ENCODE assay signal across 15 mouse cellular contexts in genomic region chr13:60621411-60621965, GRCm38 (mm10). TPM values are rescaled to one million over a fixed set of nuclear protein-coding genes. Genes with fewer than 3 reads are reported as not detected.
DNase-seq lines count a peak whose midpoint lies in the region; ATAC-seq and TF ChIP-seq lines count a peak whose summit lies in the region.
"Had no signal": no experiment of that assay in that cellular context is flagged by ENCODE, and none has a peak within 500 bp of the region (broad histone marks: within the 10 kb centered on the region; RNA-seq: fewer than 3 reads in every experiment).

No protein-coding gene starts in this region.

- no peaks in the 10 kb centered on the region for H3K36me3 ChIP-seq in hindbrain, postnatal 0 days (ENCODE audit: insufficient read depth, low read length)
- no peaks in the 10 kb centered on the region for H3K36me3 ChIP-seq in hindbrain, embryonic 12.5 days
- no peaks in the 10 kb centered on the region for H3K36me3 ChIP-seq in limb, embryonic 12.5 days
- H3K36me3 ChIP-seq in limb, embryonic 10.5 days = no peaks in the 10 kb centered on the region

- DNase-seq in cerebellum, adult 9-10 months = peak; percentile 7
- DNase-seq in cerebellum, adult 8-10 months = no peak
- DNase-seq in hindbrain, postnatal 0 days (ENCODE audit: low spot score) = peak; percentile 36
- no peak for DNase-seq in limb, embryonic 10.5 days (ENCODE audit: low spot score)
- peak; percentile 11 to 12 for DNase-seq in cerebellum, postnatal 36 days
- DNase-seq: adrenal gland, postnatal 25 days; gastrocnemius, adult 2 months; heart, adult 2 months; heart, postnatal 4 days; lung, postnatal 10 days; thymus, adult 18-20 months had no signal

- no peak for TF ChIP-seq CTCF in hindbrain, postnatal 0 days (IDR thresholded peaks at IDR 0.05; ENCODE audit: low read depth)

- H3K4me2 ChIP-seq in hindbrain, postnatal 0 days (ENCODE audit: low read depth, low read length) = no peak overlapping the region
- H3K4me2 ChIP-seq in hindbrain, embryonic 12.5 days (replicated peaks) = no peak overlapping the region
- no peak overlapping the region for H3K4me2 ChIP-seq in limb, embryonic 12.5 days

- peak; percentile 52; the same call in 1 of the 2 replicates for ATAC-seq in hindbrain, postnatal 0 days
- ATAC-seq in hindbrain, embryonic 12.5 days (ENCODE audit: low FRiP score) = no peak
- no peak for ATAC-seq in limb, embryonic 12.5 days (ENCODE audit: insufficient number of reproducible peaks, insufficient read depth, low FRiP score, low TSS enrichment, low read depth)
- ATAC-seq in granulocyte monocyte progenitor cell, adult 5-6 weeks (replicated peaks; ENCODE audit: poor library complexity, severe bottlenecking) = no peak
- ATAC-seq: activated CD4-positive, CD25-positive, alpha-beta regulatory T cell, adult 4 months had no signal

- 31% methylated on average over 4 of the region's 4 CpGs for WGBS in hindbrain, postnatal 0 days
- 54% methylated on average over 4 of the region's 4 CpGs for WGBS in hindbrain, embryonic 12.5 days
- WGBS in limb, embryonic 12.5 days = 21% methylated on average over 4 of the region's 4 CpGs
- WGBS in limb, embryonic 10.5 days = 33% methylated on average over 4 of the region's 4 CpGs

- H3K4me1 ChIP-seq in hindbrain, postnatal 0 days (ENCODE audit: insufficient read depth, low read length) = peaks cover 3% of the 10 kb centered on the region; the same call in 1 of the 2 replicates
- peaks cover 22% of the 10 kb centered on the region for H3K4me1 ChIP-seq in hindbrain, embryonic 12.5 days
- peaks cover 52% of the 10 kb centered on the region for H3K4me1 ChIP-seq in limb, embryonic 12.5 days (replicated peaks)
- H3K4me1 ChIP-seq in limb, embryonic 10.5 days = peaks cover 52% of the 10 kb centered on the region

- no peaks in the 10 kb centered on the region for H3K9me3 ChIP-seq in hindbrain, postnatal 0 days (ENCODE audit: low read length)
- H3K9me3 ChIP-seq in hindbrain, embryonic 12.5 days (replicated peaks) = no peaks in the 10 kb centered on the region
- no peaks in the 10 kb centered on the region for H3K9me3 ChIP-seq in limb, embryonic 12.5 days
- H3K9me3 ChIP-seq in limb, embryonic 10.5 days (replicated peaks) = no peaks in the 10 kb centered on the region

- H3K27ac ChIP-seq in hindbrain, postnatal 0 days = no peak overlapping the region
- no peak overlapping the region for H3K27ac ChIP-seq in hindbrain, embryonic 12.5 days
- 0 out of 2 replicates have a peak overlapping the region, but pooled peaks have one; percentile 26 for H3K27ac ChIP-seq in limb, embryonic 12.5 days
- H3K27ac ChIP-seq in limb, embryonic 10.5 days = no peak overlapping the region
- H3K27ac ChIP-seq: gastrocnemius, adult 2 months; heart, adult 2 months had no signal

- H3K9ac ChIP-seq in hindbrain, postnatal 0 days (replicated peaks; ENCODE audit: low read length) = no peak overlapping the region
- H3K9ac ChIP-seq in hindbrain, embryonic 12.5 days = no peak overlapping the region
- H3K9ac ChIP-seq in limb, embryonic 12.5 days (replicated peaks) = no peak overlapping the region

- H3K27me3 ChIP-seq in hindbrain, postnatal 0 days (ENCODE audit: insufficient read depth, low read length) = no peaks in the 10 kb centered on the region
- H3K27me3 ChIP-seq in hindbrain, embryonic 12.5 days = no peaks in the 10 kb centered on the region
- no peaks in the 10 kb centered on the region for H3K27me3 ChIP-seq in limb, embryonic 12.5 days
- H3K27me3 ChIP-seq in limb, embryonic 10.5 days (ENCODE audit: low read depth, poor library complexity, severe bottlenecking) = no peaks in the 10 kb centered on the region

- no peak overlapping the region for H3K4me3 ChIP-seq in hindbrain, postnatal 0 days (ENCODE audit: low read length)
- H3K4me3 ChIP-seq in hindbrain, embryonic 12.5 days = no peak overlapping the region
- H3K4me3 ChIP-seq in limb, embryonic 12.5 days (replicated peaks) = no peak overlapping the region
- H3K4me3 ChIP-seq in limb, embryonic 10.5 days = no peak overlapping the region
- H3K4me3 ChIP-seq: gastrocnemius, adult 2 months; heart, adult 2 months had no signal

RNA-seq across cellular contexts. Expression of gene Dapk1, which starts 19.7 kb away (rescaled TPM):
- total RNA-seq in hindbrain, postnatal 0 days (2014; rRNA removed) = 63.1 and 70.0 TPM in 2 replicates
- 25.1 and 25.7 TPM in 2 replicates for polyA plus RNA-seq in hindbrain, postnatal 0 days (2015; fragmentation: Nextera tagmentation; extraction: Ambion mirVana)
- 42.0 and 43.2 TPM in 2 replicates for polyA plus RNA-seq in hindbrain, embryonic 12.5 days (2016; fragmentation: Nextera tagmentation; extraction: Ambion mirVana)
- polyA plus RNA-seq in limb, embryonic 12.5 days (2016; fragmentation: Nextera tagmentation; extraction: Ambion mirVana) = 21.4 and 22.0 TPM in 2 replicates
- polyA plus RNA-seq in limb, embryonic 10.5 days (2016; fragmentation: Nextera tagmentation; extraction: Ambion mirVana) = 15.7 and 18.5 TPM in 2 replicates
- 5.9 and 6.6 TPM in 2 replicates for total RNA-seq in granulocyte monocyte progenitor cell, adult 5-6 weeks (2014; fragmentation: Nextera tagmentation)
- total RNA-seq in granulocyte monocyte progenitor cell, adult 5-6 weeks (2017) = 1.8 and 1.9 TPM in 2 replicates

Comparison
In these comparisons a context has a peak if more than half of its experiments do, and no peak if none do; other contexts are left out.
1. DNase-seq: peak in cerebellum, adult 9-10 months (single experiment), hindbrain, postnatal 0 days (single experiment) and cerebellum, postnatal 36 days (2 of 2); none in cerebellum, adult 8-10 months (single experiment) and limb, embryonic 10.5 days (single experiment).